Mouse (Mus musculus) hindbrain, embryonic 15.5 days (tissue): ENCODE data around the gene Zfp1. TPM values are rescaled to one million over a fixed set of nuclear protein-coding genes. Genes with fewer than 3 reads are reported as not detected.

Source experiments
- ATAC-seq: fragments of 200-750 bp; cut with Nextera tagmentation; 2 replicates; pipeline ENCODE4 v1.8.0; 2017; ENCODE audit warnings: low read depth, moderate number of reproducible peaks, moderate TSS enrichment; ENCODE audit not compliant: low FRiP score
- H3K27ac ChIP-seq: fragments of 300-500 bp; sonication (generic); replicated peaks from 2 replicates; pipeline ENCODE4 v1.5.1; 2015; ENCODE audit warnings: mild to moderate bottlenecking, inconsistent platforms
- H3K27me3 ChIP-seq: fragments of 300-500 bp; sonication (generic); 2 replicates; pipeline ENCODE4 v1.6.1; 2015; ENCODE audit warnings: control low read depth, inconsistent platforms
- H3K36me3 ChIP-seq: fragments of 300-500 bp; sonication (generic); 2 replicates; pipeline ENCODE4 v1.6.1; 2015; ENCODE audit warnings: control low read depth, inconsistent platforms
- H3K4me1 ChIP-seq: fragments of 300-500 bp; sonication (generic); replicated peaks from 2 replicates; pipeline ENCODE4 v1.6.1; 2015; ENCODE audit warnings: control low read depth, inconsistent platforms
- H3K4me2 ChIP-seq: fragments of 300-500 bp; sonication (generic); 2 replicates; pipeline ENCODE4 v1.6.1; 2015; ENCODE audit warnings: moderate library complexity, mild to moderate bottlenecking, inconsistent platforms
- H3K4me3 ChIP-seq: fragments of 300-500 bp; sonication (generic); 2 replicates; pipeline ENCODE4 v1.5.1; 2015; ENCODE audit warnings: mild to moderate bottlenecking, inconsistent platforms
- H3K9ac ChIP-seq: fragments of 300-500 bp; sonication (generic); 2 replicates; pipeline ENCODE4 v1.6.1; 2015; ENCODE audit warnings: inconsistent platforms
- H3K9me3 ChIP-seq: fragments of 300-500 bp; sonication (generic); 2 replicates; pipeline ENCODE4 v1.6.1; 2016; ENCODE audit warnings: control low read depth, inconsistent platforms
- WGBS: fragments of 180-500 bp; shearing (Covaris S2); methylation state at CpG from one replicate; pipeline ENCODE4 v1.1.7; 2015; 5-methylcytosine and 5-hydroxymethylcytosine counted together
- polyA plus RNA-seq: library from polyadenylated mRNA; unstranded; fragments of >200 nt; fragmentation: Nextera tagmentation; extraction: Ambion mirVana; gene quantifications from 2 replicates; pipeline ENCODE4 v1.2.1, GENCODE M21; 2015

Zfp1 gene
- polyA plus RNA-seq, 1 experiment from 2014 or later = 25.9 TPM

GRCm38 (mm10) chr8:111681153-111681552 is 38.0 kb downstream of the Zfp1 start:
- no peak for ATAC-seq
- no peak overlapping the region; the same call in 1 of the 2 replicates for H3K4me2 ChIP-seq
- no peaks in the 10 kb centered on the region for H3K27me3 ChIP-seq
- H3K36me3 ChIP-seq = no peaks in the 10 kb centered on the region
- WGBS = 51% methylated on average over 11 of the region's 11 CpGs
- no peak overlapping the region for H3K4me3 ChIP-seq
- no peak overlapping the region for H3K9ac ChIP-seq
- no peaks in the 10 kb centered on the region for H3K4me1 ChIP-seq
- H3K9me3 ChIP-seq = no peaks in the 10 kb centered on the region
- no peak overlapping the region for H3K27ac ChIP-seq

DNA sequence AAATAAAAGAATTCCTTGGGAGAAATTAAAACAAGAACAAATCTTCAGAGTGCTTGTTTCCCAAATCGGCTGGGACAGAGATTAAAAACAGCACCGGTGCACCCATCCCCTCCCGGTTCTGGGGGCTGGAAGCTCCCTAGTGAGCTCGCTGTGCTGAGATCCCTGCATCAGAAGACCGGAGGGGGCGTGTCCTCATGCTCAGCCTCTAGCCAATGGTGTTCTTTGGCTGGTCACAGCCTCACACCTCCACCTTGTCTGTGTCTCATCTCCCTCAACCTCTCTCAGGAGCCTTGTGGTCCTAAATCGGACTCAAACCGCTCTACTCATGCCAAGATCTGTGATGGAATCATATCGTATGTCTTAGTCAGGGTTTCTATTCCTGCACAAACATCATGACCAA is 39.3 kb downstream of the Zfp1 start:
- 38% methylated on average over 9 of the region's 9 CpGs for WGBS
- no peaks in the 10 kb centered on the region for H3K27me3 ChIP-seq
- no peak overlapping the region for H3K4me3 ChIP-seq
- H3K36me3 ChIP-seq = no peaks in the 10 kb centered on the region
- H3K9ac ChIP-seq = no peak overlapping the region
- no peaks in the 10 kb centered on the region for H3K9me3 ChIP-seq
- no peak overlapping the region for H3K4me2 ChIP-seq
- no peaks in the 10 kb centered on the region for H3K4me1 ChIP-seq
- ATAC-seq = no peak
- H3K27ac ChIP-seq = no peak overlapping the region

DNA sequence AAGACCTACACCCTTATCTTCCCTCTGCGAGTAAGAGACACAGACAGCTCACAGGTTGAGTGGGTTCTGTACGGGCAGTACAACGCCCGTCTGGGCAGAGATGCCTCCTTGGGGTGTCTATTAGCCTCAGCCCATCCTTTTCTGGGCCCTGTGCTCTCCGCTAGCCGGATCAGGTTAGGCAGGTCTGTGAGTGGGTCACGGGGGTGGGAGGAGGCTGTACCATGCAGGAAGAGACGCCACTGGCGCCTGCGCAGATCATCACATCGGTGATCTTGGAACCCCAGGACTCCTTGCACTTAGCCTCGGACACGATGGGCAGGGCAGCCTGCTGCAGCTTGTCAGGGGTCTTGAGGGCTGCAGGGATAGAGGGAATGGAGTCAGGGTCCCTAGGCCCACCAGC is 43.7 kb downstream of the Zfp1 start:
- H3K4me1 ChIP-seq = no peaks in the 10 kb centered on the region
- ATAC-seq = no peak
- H3K4me2 ChIP-seq = no peak overlapping the region
- H3K4me3 ChIP-seq = no peak overlapping the region
- 85% methylated on average over 13 of the region's 13 CpGs for WGBS
- H3K36me3 ChIP-seq = no peaks in the 10 kb centered on the region
- H3K27me3 ChIP-seq = no peaks in the 10 kb centered on the region
- H3K9me3 ChIP-seq = no peaks in the 10 kb centered on the region
- no peak overlapping the region for H3K9ac ChIP-seq
- H3K27ac ChIP-seq = no peak overlapping the region

GRCm38 (mm10) chr8:111690960-111691445 is 47.8 kb downstream of the Zfp1 start, which contains the start of gene Ctrb1:
TSS of gene Ctrb1 (minus strand) at chr8:111691010.
- WGBS = 78% methylated on average over 2 of the region's 2 CpGs
- Histone ChIP-seq H3K27me3 (no peaks in the 10 kb centered on the region), H3K9ac (no peak within 1 kb of the TSS), H3K4me3 (no peak within 1 kb of the TSS), H3K4me1 (no peaks in the 10 kb centered on the region), H3K9me3 (no peaks in the 10 kb centered on the region), H3K36me3 (no peaks in the 10 kb centered on the region), H3K4me2 (no peak within 1 kb of the TSS), H3K27ac (no peak within 1 kb of the TSS)
- ATAC-seq = no peak

GRCm38 (mm10) chr8:111693261-111693741 is 50.1 kb downstream of the Zfp1 start:
- Histone ChIP-seq H3K27me3 (no peaks in the 10 kb centered on the region), H3K27ac (no peak overlapping the region), H3K4me1 (no peaks in the 10 kb centered on the region), H3K9ac (no peak overlapping the region), H3K9me3 (no peaks in the 10 kb centered on the region), H3K4me2 (no peak overlapping the region), H3K4me3 (no peak overlapping the region), H3K36me3 (no peaks in the 10 kb centered on the region)
- 68% methylated on average over 6 of the region's 6 CpGs for WGBS
- ATAC-seq = no peak

DNA sequence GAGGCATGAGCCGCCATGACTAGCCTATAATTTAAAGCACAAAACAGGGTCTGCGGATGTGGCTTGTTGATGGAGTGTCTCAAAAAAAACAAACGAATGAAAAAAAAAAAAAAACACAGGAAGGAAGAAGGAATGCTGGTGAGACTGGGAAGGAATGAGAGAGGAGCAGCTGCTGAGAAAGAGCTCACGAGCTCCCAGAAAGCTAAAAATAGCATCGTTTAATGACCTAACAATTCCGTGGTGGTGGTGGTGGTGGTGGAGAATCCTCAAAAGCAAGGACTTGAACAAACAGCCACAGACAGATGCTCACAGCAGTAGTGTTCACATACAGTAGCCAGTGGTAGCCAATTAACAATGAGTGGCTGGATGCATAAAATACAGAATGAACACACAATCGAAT is 52.2 kb downstream of the Zfp1 start:
- Histone ChIP-seq H3K27ac (no peak overlapping the region), H3K9ac (no peak overlapping the region), H3K4me2 (no peak overlapping the region), H3K27me3 (no peaks in the 10 kb centered on the region), H3K4me3 (no peak overlapping the region), H3K4me1 (no peaks in the 10 kb centered on the region), H3K9me3 (no peaks in the 10 kb centered on the region), H3K36me3 (no peaks in the 10 kb centered on the region)
- no peak for ATAC-seq
- WGBS = 77% methylated on average over 7 of the region's 7 CpGs

DNA sequence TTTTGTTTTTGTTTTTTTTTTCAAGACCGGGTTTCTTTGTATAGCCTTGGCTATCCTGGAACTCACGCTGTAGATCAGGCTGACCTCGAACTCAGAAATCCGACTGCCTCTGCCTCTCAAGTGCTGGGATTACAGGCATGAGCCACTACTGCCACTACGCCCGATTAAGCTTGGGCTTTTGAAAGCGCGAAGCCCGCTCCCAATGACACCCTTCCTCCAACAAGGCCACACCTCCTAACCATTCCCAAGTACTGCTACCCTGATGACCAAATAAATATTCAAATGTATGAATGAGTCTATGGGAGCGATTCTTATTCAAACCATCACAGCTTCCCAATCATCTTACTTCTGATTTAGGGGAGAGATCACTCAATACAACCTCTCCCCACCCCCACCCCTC is 54.5 kb downstream of the Zfp1 start:
- H3K4me2 ChIP-seq = no peak overlapping the region
- H3K9ac ChIP-seq = no peak overlapping the region
- no peak overlapping the region for H3K4me3 ChIP-seq
- H3K27ac ChIP-seq = no peak overlapping the region
- no peak for ATAC-seq
- 82% methylated on average over 10 of the region's 10 CpGs for WGBS
- H3K4me1 ChIP-seq = no peaks in the 10 kb centered on the region
- no peaks in the 10 kb centered on the region for H3K9me3 ChIP-seq
- no peaks in the 10 kb centered on the region for H3K36me3 ChIP-seq
- H3K27me3 ChIP-seq = no peaks in the 10 kb centered on the region

DNA sequence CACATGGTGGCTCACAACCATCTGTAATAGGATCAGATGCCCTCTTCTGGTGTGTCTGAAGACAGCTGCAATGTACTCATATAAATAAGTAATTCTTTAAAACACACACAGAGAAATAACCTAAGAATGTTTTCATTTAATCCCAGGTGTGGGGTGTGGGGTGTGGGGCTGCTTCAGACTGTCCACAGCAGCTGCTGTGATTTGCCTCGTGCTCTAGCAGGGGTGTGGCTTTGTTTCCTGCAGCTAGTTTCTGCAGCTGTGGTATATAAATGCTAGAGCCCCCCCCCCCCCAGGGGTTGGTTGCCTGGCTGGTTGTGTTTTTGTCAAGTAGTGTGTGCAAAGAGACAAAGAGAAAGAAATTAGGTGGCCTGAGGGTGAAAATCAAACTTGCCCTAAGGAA is 55.8 kb downstream of the Zfp1 start:
- 9% methylated on average over 1 of the region's 1 CpGs for WGBS
- H3K27ac ChIP-seq = no peak overlapping the region
- no peaks in the 10 kb centered on the region for H3K9me3 ChIP-seq
- no peaks in the 10 kb centered on the region for H3K36me3 ChIP-seq
- no peak for ATAC-seq
- no peak overlapping the region for H3K4me2 ChIP-seq
- no peak overlapping the region for H3K4me3 ChIP-seq
- H3K9ac ChIP-seq = no peak overlapping the region
- H3K27me3 ChIP-seq = no peaks in the 10 kb centered on the region
- no peaks in the 10 kb centered on the region for H3K4me1 ChIP-seq

DNA sequence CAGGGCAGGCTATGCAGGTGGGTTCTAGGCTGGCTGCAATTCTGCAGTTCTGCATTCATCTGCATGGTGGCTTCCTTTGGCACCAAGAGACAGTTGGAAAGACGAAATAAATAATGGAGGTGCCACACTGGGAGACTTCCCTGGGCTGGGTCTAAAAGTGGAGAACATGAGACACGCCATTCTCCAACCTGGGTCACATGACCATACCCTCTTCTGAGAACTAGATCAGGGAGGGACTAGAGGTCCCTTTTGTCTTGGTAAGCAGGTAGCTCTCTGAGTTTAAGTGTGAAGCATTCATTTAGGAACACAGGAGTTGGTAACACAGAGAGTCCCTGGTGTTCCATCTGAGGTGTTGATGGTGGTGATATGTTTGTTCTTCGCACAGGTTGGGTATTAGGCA is 57.0 kb downstream of the Zfp1 start:
- Histone ChIP-seq H3K27ac (no peak overlapping the region), H3K4me2 (no peak overlapping the region), H3K36me3 (no peaks in the 10 kb centered on the region), H3K9ac (no peak overlapping the region), H3K4me3 (no peak overlapping the region), H3K27me3 (no peaks in the 10 kb centered on the region), H3K4me1 (no peaks in the 10 kb centered on the region), H3K9me3 (no peaks in the 10 kb centered on the region)
- no peak for ATAC-seq
- 82% methylated on average over 3 of the region's 3 CpGs for WGBS

- Histone ChIP-seq H3K4me2 (no peak overlapping the region), H3K36me3 (no peaks in the 10 kb centered on the region), H3K4me1 (no peaks in the 10 kb centered on the region), H3K27me3 (no peaks in the 10 kb centered on the region), H3K27ac (no peak overlapping the region), H3K9ac (no peak overlapping the region), H3K9me3 (no peaks in the 10 kb centered on the region), H3K4me3 (no peak overlapping the region)
- WGBS = 89% methylated on average over 5 of the region's 5 CpGs
- ATAC-seq = no peak
These were observed 57.5 kb downstream of the Zfp1 start for GRCm38 (mm10) chr8:111700740-111701139.

DNA sequence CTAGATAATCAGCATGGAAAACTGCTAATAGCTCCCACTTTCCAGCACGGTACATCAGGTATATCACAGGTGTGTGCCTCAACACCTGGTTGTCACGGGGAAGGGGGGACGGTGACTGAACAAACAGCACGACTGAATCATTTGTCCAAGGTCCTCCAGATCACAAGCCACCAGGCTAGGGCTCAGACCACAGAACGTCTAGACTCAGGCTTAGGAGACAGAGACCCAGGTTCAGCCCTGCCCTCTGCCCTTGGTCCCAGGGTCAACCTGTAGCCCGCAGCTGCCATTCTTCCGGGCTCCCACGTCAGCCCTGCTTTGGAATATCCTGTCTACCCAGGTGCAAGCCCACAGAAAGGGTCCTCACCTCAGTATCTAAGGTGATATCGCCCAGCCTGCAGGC is 58.2 kb downstream of the Zfp1 start:
- H3K4me3 ChIP-seq = no peak overlapping the region
- WGBS = 90% methylated on average over 9 of the region's 9 CpGs
- no peaks in the 10 kb centered on the region for H3K27me3 ChIP-seq
- H3K9ac ChIP-seq = no peak overlapping the region
- no peaks in the 10 kb centered on the region for H3K4me1 ChIP-seq
- H3K27ac ChIP-seq = no peak overlapping the region
- no peak for ATAC-seq
- H3K36me3 ChIP-seq = no peaks in the 10 kb centered on the region
- no peaks in the 10 kb centered on the region for H3K9me3 ChIP-seq
- no peak overlapping the region for H3K4me2 ChIP-seq

DNA sequence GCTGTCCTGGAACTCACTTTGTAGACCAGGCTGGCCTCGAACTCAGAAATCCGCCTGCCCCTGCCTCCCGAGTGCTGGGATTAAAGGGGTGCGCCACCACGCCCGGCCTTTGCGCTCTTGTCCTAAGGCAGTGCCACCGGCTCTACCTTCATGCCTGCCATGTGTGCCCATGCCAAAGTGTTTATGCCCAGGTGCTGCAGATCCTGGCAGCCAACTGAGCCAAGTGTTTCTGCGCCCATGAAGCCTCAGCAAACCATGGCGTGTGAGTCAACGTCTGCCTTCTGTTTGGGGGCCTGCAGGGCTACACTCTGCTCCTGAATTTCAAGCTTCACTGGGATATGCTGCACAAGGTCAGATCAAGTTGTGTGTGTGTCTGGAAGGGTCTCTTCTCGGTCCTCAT is 61.4 kb downstream of the Zfp1 start:
- Histone ChIP-seq H3K4me1 (no peaks in the 10 kb centered on the region), H3K27me3 (no peaks in the 10 kb centered on the region), H3K36me3 (no peaks in the 10 kb centered on the region), H3K4me2 (no peak overlapping the region), H3K9me3 (no peaks in the 10 kb centered on the region), H3K27ac (no peak overlapping the region), H3K4me3 (no peak overlapping the region), H3K9ac (no peak overlapping the region)
- no peak for ATAC-seq
- WGBS = 94% methylated on average over 12 of the region's 12 CpGs

DNA sequence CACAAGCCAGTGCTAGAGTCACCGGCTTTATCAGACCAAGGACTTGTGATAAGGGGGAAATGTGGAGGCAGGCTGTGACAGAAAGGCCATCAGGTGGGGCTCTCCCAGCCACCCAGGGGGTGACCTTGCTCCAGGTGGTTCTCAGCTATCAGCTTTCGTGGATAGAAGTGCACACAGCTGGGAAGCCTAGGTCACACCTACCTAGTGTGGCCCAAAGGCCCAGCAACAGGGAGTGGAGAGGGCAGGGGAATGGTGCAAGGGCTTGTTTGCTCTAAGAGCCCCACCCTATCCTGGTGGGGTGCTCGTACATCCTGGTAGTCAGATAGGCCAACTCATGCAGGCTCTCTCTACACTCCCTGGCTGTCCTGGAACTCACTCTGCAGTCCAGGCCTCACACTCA is 62.0 kb downstream of the Zfp1 start:
- no peak overlapping the region for H3K27ac ChIP-seq
- no peaks in the 10 kb centered on the region for H3K9me3 ChIP-seq
- WGBS = 85% methylated on average over 3 of the region's 3 CpGs
- H3K4me3 ChIP-seq = no peak overlapping the region
- no peaks in the 10 kb centered on the region for H3K4me1 ChIP-seq
- no peak overlapping the region for H3K9ac ChIP-seq
- H3K36me3 ChIP-seq = peaks cover 6% of the 10 kb centered on the region
- ATAC-seq = no peak
- H3K27me3 ChIP-seq = no peaks in the 10 kb centered on the region
- no peak overlapping the region for H3K4me2 ChIP-seq
